Mouse (Mus musculus): ENCODE data around the gene Cramp1l. TPM values are rescaled to one million over a fixed set of nuclear protein-coding genes. Genes with fewer than 3 reads are reported as not detected.

Gene Cramp1l
- 10 to 100 TPM; 23.6 to 27.5 TPM for total RNA-seq (2021)

GRCm38 (mm10) chr17:25015655-25016291, at the start of gene Cramp1l, which contains the start of gene Ift140:
Gene Cramp1l (minus strand): TSS chr17:25015788.
Gene Ift140 (plus strand): TSS chr17:25016085.
- peak; percentile 89 to 92 for DNase-seq (ENCODE audit: extremely low spot score in 1 of 2, low spot score in 1 of 2)

DNA sequence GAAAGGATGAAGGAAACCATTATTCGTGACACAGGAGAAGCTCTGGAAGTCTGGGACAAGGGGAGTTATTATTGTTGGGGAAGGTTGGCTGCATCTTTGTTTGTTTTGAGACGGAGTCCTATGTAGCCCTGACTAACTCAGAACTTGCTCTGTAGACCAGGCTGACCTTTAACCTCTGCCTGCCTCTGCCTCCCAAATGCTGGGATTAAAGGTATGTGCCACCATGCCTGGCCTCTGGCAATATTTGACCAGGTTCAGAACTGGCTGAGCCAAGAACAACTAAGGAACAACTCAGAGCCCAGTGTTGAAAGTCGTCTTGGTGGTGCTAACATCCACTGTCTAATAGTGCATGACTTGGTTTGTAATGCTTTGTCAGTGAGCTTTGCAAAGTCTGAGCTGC, 49.6 kb upstream of the Cramp1l start:
- no peak for DNase-seq (ENCODE audit: extremely low spot score in 1 of 2, low spot score in 1 of 2)

- no peak for DNase-seq (ENCODE audit: extremely low spot score in 1 of 2, low spot score in 1 of 2)
Measured at GRCm38 (mm10) chr17:25064351-25064750, 48.8 kb upstream of the Cramp1l start.

GRCm38 (mm10) chr17:25063872-25064271, 48.3 kb upstream of the Cramp1l start:
- DNase-seq (ENCODE audit: extremely low spot score in 1 of 2, low spot score in 1 of 2): no peak

GRCm38 (mm10) chr17:25063261-25063660, 47.7 kb upstream of the Cramp1l start:
- DNase-seq (ENCODE audit: extremely low spot score in 1 of 2, low spot score in 1 of 2): no peak

- no peak for DNase-seq (ENCODE audit: extremely low spot score in 1 of 2, low spot score in 1 of 2)
Measured at GRCm38 (mm10) chr17:25057041-25057440, 41.5 kb upstream of the Cramp1l start.

- DNase-seq (ENCODE audit: extremely low spot score in 1 of 2, low spot score in 1 of 2): no peak
Measured at GRCm38 (mm10) chr17:25053274-25053673, 37.7 kb upstream of the Cramp1l start.

GRCm38 (mm10) chr17:25047143-25047542, 31.6 kb upstream of the Cramp1l start:
- no peak for DNase-seq (ENCODE audit: extremely low spot score in 1 of 2, low spot score in 1 of 2)

DNA sequence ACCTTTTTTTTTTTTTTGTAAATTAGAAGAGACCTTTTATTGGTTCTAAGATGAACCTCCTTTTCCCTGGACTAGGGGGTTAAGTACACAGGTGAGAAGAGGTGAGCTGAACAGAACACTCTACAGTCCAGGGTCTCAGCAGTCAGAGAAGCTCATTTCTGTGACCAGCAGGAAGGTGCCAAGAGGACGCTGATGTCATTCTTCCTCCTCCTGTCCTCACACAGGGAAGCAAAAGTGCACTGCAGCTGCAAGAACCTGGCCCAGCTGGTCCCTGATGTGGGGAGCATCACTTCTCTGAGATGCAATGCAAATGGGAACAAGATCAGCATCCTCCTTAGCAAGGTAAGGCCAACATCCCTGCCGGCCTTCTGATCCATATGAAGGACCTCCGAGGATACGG, 29.7 kb upstream of the Cramp1l start:
- DNase-seq (ENCODE audit: extremely low spot score in 1 of 2, low spot score in 1 of 2): no peak

DNA sequence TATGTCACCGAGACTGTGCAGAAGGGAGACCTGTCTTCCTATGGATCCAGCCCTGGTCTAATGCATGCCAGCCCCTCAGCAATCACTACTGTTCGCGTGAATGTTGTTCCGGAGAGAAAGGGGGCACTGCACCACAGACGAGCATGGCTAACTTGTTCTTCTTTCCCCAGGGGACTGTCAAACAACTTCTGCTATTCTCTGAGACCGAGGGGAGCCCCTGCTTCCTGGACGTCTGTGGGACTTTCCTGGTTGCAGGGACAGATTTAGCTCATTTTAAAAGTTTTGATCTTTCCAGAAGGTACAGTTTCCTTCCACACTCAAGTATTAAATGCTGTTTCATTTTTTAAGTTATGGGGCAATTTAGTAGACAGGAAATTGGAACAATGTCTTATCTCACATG, 29.3 kb upstream of the Cramp1l start:
- no peak for DNase-seq (ENCODE audit: extremely low spot score in 1 of 2, low spot score in 1 of 2)

GRCm38 (mm10) chr17:25036183-25036582, 20.6 kb upstream of the Cramp1l start:
- no peak for DNase-seq (ENCODE audit: extremely low spot score in 1 of 2, low spot score in 1 of 2)

DNA sequence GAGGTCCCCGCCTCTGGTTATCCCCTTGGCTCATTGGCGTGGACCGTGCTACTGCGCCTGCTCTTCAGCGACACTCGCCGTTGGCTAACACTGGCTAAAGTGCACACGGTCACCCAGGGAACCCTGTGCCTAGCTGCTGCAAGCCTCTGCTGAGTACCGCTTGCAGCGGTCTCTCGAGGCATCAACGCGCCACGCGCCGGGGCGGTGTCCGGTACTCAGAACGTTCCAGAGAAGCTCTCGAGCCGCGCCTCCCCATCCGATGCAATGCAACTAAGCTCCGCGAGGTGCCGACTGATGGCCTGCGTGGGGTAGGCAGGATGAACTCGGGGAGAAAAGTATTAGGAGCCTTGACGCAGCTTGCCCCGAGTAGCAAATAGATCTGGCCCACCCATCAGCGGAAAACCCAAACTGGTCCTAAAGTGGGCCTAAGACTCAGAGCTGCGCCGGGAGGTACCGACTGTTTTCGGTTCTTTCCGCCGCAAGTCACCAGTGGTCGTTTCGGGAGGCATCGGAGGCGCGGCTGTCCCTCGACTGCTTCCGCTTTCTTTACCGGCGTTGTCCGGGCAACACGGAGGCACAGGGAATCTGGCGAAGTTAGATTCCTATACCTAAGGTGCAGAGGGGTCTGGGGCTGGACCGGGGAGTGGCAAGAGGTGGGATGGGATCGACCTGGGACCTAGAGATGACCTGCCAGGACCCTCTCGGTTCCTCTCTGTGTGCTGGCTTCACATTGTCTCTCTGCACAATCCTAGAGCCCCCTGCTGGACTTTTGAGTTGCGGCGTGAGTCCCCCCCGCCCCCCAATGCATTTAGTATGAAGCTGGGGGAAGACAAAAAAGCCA, 924 bp upstream of the Cramp1l start:
- peak; percentile 56 to 61 for DNase-seq (ENCODE audit: extremely low spot score in 1 of 2, low spot score in 1 of 2)

DNA sequence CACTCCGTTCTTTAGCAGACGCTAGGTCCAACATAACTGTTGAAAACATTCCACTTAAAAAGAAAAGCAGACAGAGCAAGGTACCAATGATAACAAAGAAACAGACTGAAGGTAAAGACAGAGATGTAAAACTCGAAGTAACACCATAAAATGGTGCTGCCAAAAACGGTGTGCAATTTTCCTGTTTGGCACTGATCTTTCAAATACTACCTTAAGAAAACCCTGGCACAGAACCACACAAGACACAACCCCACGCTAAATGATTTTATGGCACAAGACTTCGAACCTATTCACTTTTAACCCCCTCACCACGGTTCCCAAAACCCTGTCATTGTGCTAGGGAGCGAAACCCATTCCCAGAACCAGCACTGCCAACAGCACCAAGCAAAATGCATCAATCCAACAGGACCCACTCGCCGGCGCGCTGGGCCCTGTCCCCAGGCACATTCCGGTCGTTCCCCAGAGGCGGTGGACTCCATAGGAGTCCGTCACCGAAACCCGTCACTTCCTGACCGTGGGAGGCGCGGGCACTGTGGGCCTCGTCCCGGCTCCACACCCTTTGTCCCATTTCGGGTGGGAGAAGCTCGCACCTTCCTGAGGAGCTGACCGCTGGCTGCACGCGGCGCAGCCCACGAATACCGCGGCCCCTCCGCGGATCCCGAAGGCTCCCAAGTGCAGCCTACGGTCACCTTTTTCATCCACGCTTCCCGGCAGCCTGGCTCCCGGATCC, 582 bp downstream of the Cramp1l start:
- peak in 1 of 2 experiments; percentile 20 for DNase-seq (ENCODE audit: extremely low spot score in 1 of 2, low spot score in 1 of 2)

DNA sequence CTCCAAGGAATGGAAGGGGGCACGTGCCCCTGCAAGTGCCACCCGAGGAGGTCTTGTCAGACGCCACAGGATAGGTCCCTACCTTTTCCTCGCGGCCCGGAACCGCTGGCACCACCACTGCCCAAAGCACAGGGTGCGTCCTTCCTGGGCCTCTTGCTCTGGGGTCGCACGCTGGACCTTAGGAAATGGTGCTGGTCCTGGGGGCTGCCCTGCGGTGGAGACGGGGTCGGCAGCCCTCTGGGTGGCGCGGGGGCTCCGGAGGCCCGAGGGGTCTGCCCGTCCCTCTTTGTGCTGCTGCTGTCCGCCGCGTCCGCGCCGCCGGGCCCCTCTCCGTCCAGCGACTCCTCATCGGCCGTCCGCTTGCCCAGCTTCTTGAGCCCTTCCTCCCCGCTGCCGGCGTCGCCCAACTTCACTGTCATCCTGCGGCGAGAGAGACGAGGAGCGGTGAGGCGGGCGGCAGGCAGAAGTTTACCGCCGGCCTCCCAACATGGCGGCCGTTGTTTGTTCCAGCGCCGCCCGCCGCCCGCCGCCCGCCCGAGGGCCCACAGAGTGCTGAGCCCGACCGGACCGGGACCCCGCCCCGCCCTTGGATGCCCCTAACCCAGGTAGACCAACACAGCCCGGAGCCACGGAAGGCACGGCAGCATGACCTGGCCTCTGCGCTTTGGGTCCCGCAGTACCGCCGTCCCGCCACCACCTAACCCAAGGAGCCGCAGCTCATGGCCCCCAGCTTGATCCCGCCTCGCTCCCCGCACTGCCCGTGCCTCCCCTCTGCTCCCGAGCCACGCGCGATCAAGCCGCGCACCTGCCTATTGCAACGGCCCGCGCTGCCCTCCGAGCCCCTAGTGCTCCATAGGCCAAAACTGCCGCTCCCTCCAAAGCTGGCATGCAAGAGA, 1.7 kb downstream of the Cramp1l start:
- peak; percentile 6 to 11 for DNase-seq (ENCODE audit: extremely low spot score in 1 of 2, low spot score in 1 of 2)

DNA sequence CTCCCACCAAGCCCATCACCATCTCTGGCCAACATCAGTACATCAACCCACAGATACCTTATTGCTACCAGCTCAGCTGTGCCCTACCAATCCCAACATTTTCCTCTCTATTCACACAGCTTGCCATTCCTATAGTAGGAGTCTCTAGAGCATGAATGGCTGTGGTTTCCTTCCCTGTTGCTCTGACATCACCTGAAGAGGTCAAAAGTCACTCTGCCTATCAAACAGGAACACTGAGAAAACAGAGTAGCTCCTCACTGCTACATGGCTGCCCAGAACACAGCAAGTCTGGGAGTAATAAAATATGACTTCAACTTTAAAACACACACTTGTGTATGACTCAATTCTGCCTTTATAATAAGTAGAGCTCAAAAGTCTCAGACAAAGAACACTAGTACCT, 8.1 kb downstream of the Cramp1l start:
- DNase-seq (ENCODE audit: extremely low spot score in 1 of 2, low spot score in 1 of 2): no peak

DNA sequence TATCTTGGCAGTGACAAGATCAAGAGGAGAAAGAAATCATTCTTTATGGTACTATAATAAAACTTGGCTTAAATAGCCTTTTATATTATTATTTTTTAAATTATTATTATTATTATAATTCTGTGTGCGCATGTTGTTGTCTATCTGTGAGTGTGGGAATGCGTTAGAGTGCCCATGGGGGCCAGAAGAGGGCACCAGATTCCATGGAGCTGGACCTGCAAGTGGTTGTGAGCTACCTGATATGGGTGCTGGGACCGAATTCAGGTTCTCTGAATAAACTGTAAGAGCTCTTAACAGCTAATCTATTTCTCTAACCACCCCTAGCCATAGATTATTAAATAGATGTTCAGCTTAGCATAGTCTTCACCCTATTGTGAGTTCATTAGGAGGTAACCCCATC, 10.5 kb downstream of the Cramp1l start:
- no peak for DNase-seq (ENCODE audit: extremely low spot score in 1 of 2, low spot score in 1 of 2)

- DNase-seq (ENCODE audit: extremely low spot score in 1 of 2, low spot score in 1 of 2): no peak
Measured at GRCm38 (mm10) chr17:24994721-24995120, 20.9 kb downstream of the Cramp1l start.

- no peak for DNase-seq (ENCODE audit: extremely low spot score in 1 of 2, low spot score in 1 of 2)
Measured at GRCm38 (mm10) chr17:24987221-24987620, 28.4 kb downstream of the Cramp1l start.

- no peak for DNase-seq (ENCODE audit: extremely low spot score in 1 of 2, low spot score in 1 of 2)
Measured at GRCm38 (mm10) chr17:24960852-24961715, 54.5 kb downstream of the Cramp1l start.
